12 mouse cellular contexts compared by ENCODE assay signal in genomic region chr3:121240362-121241040, GRCm38 (mm10). TPM values are rescaled to one million over a fixed set of nuclear protein-coding genes. Genes with fewer than 3 reads are reported as not detected.
A peak's percentile ranks its signal among the peaks of the same experiment; 100 is the strongest.
DNase-seq lines count a peak whose midpoint lies in the region; ATAC-seq and TF ChIP-seq lines count a peak whose summit lies in the region.
"Had no signal": no experiment of that assay in that cellular context is flagged by ENCODE, and none has a peak within 500 bp of the region (broad histone marks: within the 10 kb centered on the region; RNA-seq: fewer than 3 reads in every experiment).

No protein-coding gene starts in this region.

- TF ChIP-seq CTCF in kidney, adult 2 months (conservative IDR thresholded peaks at IDR 0.05; ENCODE audit: insufficient read depth, insufficient read length, low read depth, low read length): no peak
- no peak; the same call in 1 of the 2 replicates for TF ChIP-seq CTCF in forebrain, postnatal 0 days (IDR thresholded peaks at IDR 0.05; ENCODE audit: low read depth)

- no peak overlapping the region for H3K4me3 ChIP-seq in kidney, embryonic 15.5 days (replicated peaks)
- no peak overlapping the region for H3K4me3 ChIP-seq in kidney, adult 2 months (ENCODE audit: insufficient read depth, low read depth, low read length)
- no peak overlapping the region for H3K4me3 ChIP-seq in forebrain, postnatal 0 days (ENCODE audit: low read depth, low read length)
- H3K4me3 ChIP-seq in midbrain, embryonic 14.5 days (replicated peaks; ENCODE audit: low read depth, low read length): no peak overlapping the region

- DNase-seq in kidney, adult 2 months: no peak
- DNase-seq in embryo, embryonic 10 days (ENCODE audit: low spot score): peak; percentile 39
- DNase-seq in forebrain, postnatal 0 days: no peak
- peak; percentile 15 for DNase-seq in midbrain, embryonic 14.5 days
- no peak for DNase-seq in frontal cortex, postnatal 25 days (ENCODE audit: low spot score in 2 of 2)
- no peak for DNase-seq in urinary bladder, postnatal 25 days (ENCODE audit: low spot score)
- no peak for DNase-seq in ovary, postnatal 36 days (ENCODE audit: low spot score)
- DNase-seq: cerebellum, adult 11-12 months; right cerebral cortex, postnatal 14 days; thymus, adult 2 months had no signal

- H3K4me1 ChIP-seq in kidney, embryonic 15.5 days: peaks cover 30% of the 10 kb centered on the region
- H3K4me1 ChIP-seq in kidney, adult 2 months (ENCODE audit: control insufficient read depth, insufficient read depth, low read length): no peaks in the 10 kb centered on the region
- H3K4me1 ChIP-seq in forebrain, postnatal 0 days (ENCODE audit: insufficient read depth): peaks cover 4% of the 10 kb centered on the region; the same call in 1 of the 2 replicates
- peaks cover 7% of the 10 kb centered on the region; the same call in 1 of the 2 replicates for H3K4me1 ChIP-seq in midbrain, embryonic 14.5 days (ENCODE audit: control insufficient read depth, insufficient read depth, low read length)

- peak overlapping the region; percentile 2; the same call in 1 of the 2 replicates for H3K4me2 ChIP-seq in kidney, embryonic 15.5 days
- H3K4me2 ChIP-seq in forebrain, postnatal 0 days (ENCODE audit: low read depth): no peak overlapping the region
- no peak overlapping the region for H3K4me2 ChIP-seq in midbrain, embryonic 14.5 days (ENCODE audit: low read length)

- no peaks in the 10 kb centered on the region for H3K9me3 ChIP-seq in kidney, embryonic 15.5 days (replicated peaks)
- no peaks in the 10 kb centered on the region for H3K9me3 ChIP-seq in forebrain, postnatal 0 days (ENCODE audit: low read length)
- H3K9me3 ChIP-seq in midbrain, embryonic 14.5 days (ENCODE audit: control insufficient read depth, low read length): no peaks in the 10 kb centered on the region

- H3K27me3 ChIP-seq in kidney, embryonic 15.5 days: no peaks in the 10 kb centered on the region
- no peaks in the 10 kb centered on the region for H3K27me3 ChIP-seq in kidney, adult 2 months (replicated peaks; ENCODE audit: control insufficient read depth, insufficient read depth, low read length)
- H3K27me3 ChIP-seq in forebrain, postnatal 0 days (ENCODE audit: insufficient read depth, low read length): no peaks in the 10 kb centered on the region
- H3K27me3 ChIP-seq in midbrain, embryonic 14.5 days (ENCODE audit: control insufficient read depth, insufficient read depth, low read length): no peaks in the 10 kb centered on the region
- H3K27me3 ChIP-seq: CH12.LX had no signal

- no peaks in the 10 kb centered on the region for H3K36me3 ChIP-seq in kidney, embryonic 15.5 days
- H3K36me3 ChIP-seq in kidney, adult 2 months (ENCODE audit: control insufficient read depth, insufficient read depth, low read length): no peaks in the 10 kb centered on the region
- H3K36me3 ChIP-seq in forebrain, postnatal 0 days (ENCODE audit: insufficient read depth): no peaks in the 10 kb centered on the region
- H3K36me3 ChIP-seq in midbrain, embryonic 14.5 days (ENCODE audit: control insufficient read depth, insufficient read depth, low read length): no peaks in the 10 kb centered on the region

- no peak overlapping the region for H3K9ac ChIP-seq in kidney, embryonic 15.5 days
- no peak overlapping the region for H3K9ac ChIP-seq in forebrain, postnatal 0 days
- H3K9ac ChIP-seq in midbrain, embryonic 14.5 days (replicated peaks; ENCODE audit: low read length): no peak overlapping the region

- ATAC-seq in kidney, embryonic 15.5 days (replicated peaks; ENCODE audit: low FRiP score): peak; percentile 78
- ATAC-seq in forebrain, postnatal 0 days: peak; percentile 84
- no peak for ATAC-seq in midbrain, embryonic 14.5 days (ENCODE audit: low FRiP score, low TSS enrichment)

- peak overlapping the region; percentile 71 for H3K27ac ChIP-seq in kidney, embryonic 15.5 days
- no peak overlapping the region for H3K27ac ChIP-seq in kidney, adult 2 months (ENCODE audit: insufficient read depth, low read depth, low read length)
- peak overlapping the region; percentile 35; the same call in 1 of the 2 replicates for H3K27ac ChIP-seq in forebrain, postnatal 0 days (ENCODE audit: low read depth, low read length)
- no peak overlapping the region for H3K27ac ChIP-seq in midbrain, embryonic 14.5 days (replicated peaks; ENCODE audit: low read depth, low read length)

- 41% methylated on average over 8 of the region's 8 CpGs for WGBS in kidney, embryonic 15.5 days
- 49% methylated on average over 8 of the region's 8 CpGs for whole genome bisulfite sequencing in kidney, adult 2 months
- WGBS in forebrain, postnatal 0 days: 12% methylated on average over 8 of the region's 8 CpGs
- 25% methylated on average over 8 of the region's 8 CpGs for WGBS in midbrain, embryonic 14.5 days

- TF ChIP-seq POLR2A in kidney, adult 2 months (IDR thresholded peaks at IDR 0.05; ENCODE audit: low read depth, low read length): no peak

RNA-seq across cellular contexts. Expression of gene Tmem56, which starts 42.4 kb away (rescaled TPM):
- polyA plus RNA-seq in kidney, embryonic 15.5 days (2015; fragmentation: Nextera tagmentation; extraction: Ambion mirVana): 1.6 and 1.7 TPM in 2 replicates
- polyA plus RNA-seq in kidney, adult 2 months (2012; rRNA removed): 2.5 and 2.7 TPM in 2 replicates
- total RNA-seq in forebrain, postnatal 0 days (2014; rRNA removed): 14.2 and 15.5 TPM in 2 replicates
- 2.7 and 3.9 TPM in 2 replicates for polyA plus RNA-seq in forebrain, postnatal 0 days (2015; fragmentation: Nextera tagmentation; extraction: Ambion mirVana)
- 3.3 TPM in 2 replicates for polyA plus RNA-seq in midbrain, embryonic 14.5 days (2014; fragmentation: Nextera tagmentation; extraction: Ambion mirVana)
- total RNA-seq: CH12.LX had no signal

RNA-seq across cellular contexts. Expression of gene Alg14, which starts 51.1 kb away (rescaled TPM):
- 38.9 and 41.5 TPM in 2 replicates for polyA plus RNA-seq in kidney, embryonic 15.5 days (2015; fragmentation: Nextera tagmentation; extraction: Ambion mirVana)
- 19.8 and 22.9 TPM in 2 replicates for polyA plus RNA-seq in kidney, adult 2 months (2012; rRNA removed)
- 20.8 and 28.2 TPM in 2 replicates for total RNA-seq in forebrain, postnatal 0 days (2014; rRNA removed)
- 29.6 and 31.6 TPM in 2 replicates for polyA plus RNA-seq in forebrain, postnatal 0 days (2015; fragmentation: Nextera tagmentation; extraction: Ambion mirVana)
- 29.8 and 34.3 TPM in 2 replicates for polyA plus RNA-seq in midbrain, embryonic 14.5 days (2014; fragmentation: Nextera tagmentation; extraction: Ambion mirVana)

Comparison
In these comparisons a context has a peak if more than half of its experiments do, and no peak if none do; other contexts are left out.
1. H3K27ac ChIP-seq: peak in kidney, embryonic 15.5 days (single experiment) and forebrain, postnatal 0 days (single experiment); none in kidney, adult 2 months (single experiment) and midbrain, embryonic 14.5 days (single experiment).
2. DNase-seq: peak in embryo, embryonic 10 days (single experiment) and midbrain, embryonic 14.5 days (single experiment); none in kidney, adult 2 months (single experiment), forebrain, postnatal 0 days (single experiment), frontal cortex, postnatal 25 days (0 of 2), urinary bladder, postnatal 25 days (single experiment) and ovary, postnatal 36 days (single experiment).